Mouse (Mus musculus): Measurements from ENCODE around the gene Parg. TPM values are rescaled to one million over a fixed set of nuclear protein-coding genes. Genes with fewer than 3 reads are reported as not detected.
"Not testable (repeated sequence)": the region's sequence is repeated elsewhere in the genome, so short reads cannot be mapped to it uniquely, and the experiment has no call there.

The Parg gene
- 10 to 100 TPM; 17.0 to 20.9 (median 18.1) TPM for polyA plus RNA-seq (2017; shearing (Covaris generic))

GRCm38 (mm10) chr14:32201791-32202451, at the start of gene Parg, which contains the start of gene Timm23:
Parg (plus strand) TSS chr14:32201949.
Timm23 (minus strand) TSS chr14:32201898.
- ATAC-seq = peak; percentile 92

- no peak for ATAC-seq
Measured at GRCm38 (mm10) chr14:32152243-32152965, 49.3 kb upstream of the Parg start.

GRCm38 (mm10) chr14:32153156-32153555, 48.6 kb upstream of the Parg start:
- no peak for ATAC-seq

GRCm38 (mm10) chr14:32154758-32155157, 47.0 kb upstream of the Parg start:
- ATAC-seq = no peak

- ATAC-seq = peak; percentile 69
Measured at GRCm38 (mm10) chr14:32159150-32159670, 42.5 kb upstream of the Parg start.

- peak; percentile 96 for ATAC-seq
Measured at GRCm38 (mm10) chr14:32159690-32160246, 42.0 kb upstream of the Parg start, which contains the start of gene Ncoa4. Ncoa4 (plus strand) TSS chr14:32159865.

- ATAC-seq = no peak
Measured at GRCm38 (mm10) chr14:32160563-32160962, 41.2 kb upstream of the Parg start.

GRCm38 (mm10) chr14:32161090-32161885, 40.5 kb upstream of the Parg start:
- no peak for ATAC-seq

GRCm38 (mm10) chr14:32162231-32162630, 39.5 kb upstream of the Parg start:
- ATAC-seq = no peak

- no peak for ATAC-seq
Measured at GRCm38 (mm10) chr14:32163203-32163888, 38.4 kb upstream of the Parg start.

- no peak for ATAC-seq
Measured at GRCm38 (mm10) chr14:32164173-32165051, 37.3 kb upstream of the Parg start.

GRCm38 (mm10) chr14:32165278-32166061, 36.3 kb upstream of the Parg start:
- ATAC-seq = peak; percentile 90

- no peak for ATAC-seq
Measured at GRCm38 (mm10) chr14:32166062-32166441, 35.7 kb upstream of the Parg start.

GRCm38 (mm10) chr14:32166840-32167239, 34.9 kb upstream of the Parg start:
- no peak for ATAC-seq

- no peak for ATAC-seq
Measured at GRCm38 (mm10) chr14:32167326-32167725, 34.4 kb upstream of the Parg start.

- no peak for ATAC-seq
Measured at GRCm38 (mm10) chr14:32168653-32169231, 33.0 kb upstream of the Parg start.

- no peak for ATAC-seq
Measured at GRCm38 (mm10) chr14:32170137-32170536, 31.6 kb upstream of the Parg start.

GRCm38 (mm10) chr14:32175310-32175709, 26.4 kb upstream of the Parg start:
- no peak for ATAC-seq

GRCm38 (mm10) chr14:32176590-32176989, 25.2 kb upstream of the Parg start:
- not testable (repeated sequence) for ATAC-seq
